Mouse (Mus musculus) retina, postnatal 1 day (tissue): Measurements from ENCODE around the gene Msrb1.
"Not testable (repeated sequence)": the region's sequence is repeated elsewhere in the genome, so short reads cannot be mapped to it uniquely, and the experiment has no call there.

Source experiments
- DNase-seq: peaks from one replicate; pipeline ENCODE4 v3.0.0-alpha.2; 2012

Msrb1 gene

DNA sequence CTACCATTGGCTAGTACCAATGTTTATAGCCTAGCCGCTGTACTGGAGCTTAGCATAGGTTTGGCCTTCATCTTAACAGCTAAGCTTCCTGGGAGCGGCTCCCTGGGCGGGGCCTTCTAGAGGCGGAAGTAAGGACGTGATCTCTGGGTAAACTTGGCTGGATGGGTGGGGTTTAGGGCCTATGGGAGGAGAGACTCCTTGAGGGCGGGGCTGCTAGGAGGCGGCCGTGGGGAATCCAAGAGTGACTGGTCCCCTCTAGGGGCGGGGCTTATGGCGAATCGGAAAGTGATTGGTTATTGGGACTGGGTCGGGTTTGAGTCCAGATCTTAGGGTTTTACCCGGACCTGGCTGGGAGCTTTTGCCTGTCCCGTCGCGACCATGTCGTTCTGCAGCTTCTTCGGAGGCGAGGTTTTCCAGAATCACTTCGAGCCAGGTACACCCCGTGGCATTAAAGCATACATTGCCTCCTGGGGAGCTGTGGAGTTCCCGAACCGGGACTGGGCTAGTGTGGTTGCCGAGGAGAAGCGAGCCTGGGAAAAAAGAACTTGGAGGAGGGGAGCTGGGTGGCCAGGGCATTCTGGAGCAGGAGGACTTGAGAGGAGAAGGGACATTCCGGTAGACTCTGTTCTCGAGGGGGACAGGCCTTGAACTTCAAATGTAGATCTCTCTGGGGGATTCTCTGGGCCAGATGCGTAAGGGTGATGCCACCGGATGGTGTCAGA is at the start of gene Msrb1:
TSS of gene Msrb1 (plus strand) at position 313 of the 722 bp plus-strand sequence.
- DNase-seq, result peak; percentile 99

DNA sequence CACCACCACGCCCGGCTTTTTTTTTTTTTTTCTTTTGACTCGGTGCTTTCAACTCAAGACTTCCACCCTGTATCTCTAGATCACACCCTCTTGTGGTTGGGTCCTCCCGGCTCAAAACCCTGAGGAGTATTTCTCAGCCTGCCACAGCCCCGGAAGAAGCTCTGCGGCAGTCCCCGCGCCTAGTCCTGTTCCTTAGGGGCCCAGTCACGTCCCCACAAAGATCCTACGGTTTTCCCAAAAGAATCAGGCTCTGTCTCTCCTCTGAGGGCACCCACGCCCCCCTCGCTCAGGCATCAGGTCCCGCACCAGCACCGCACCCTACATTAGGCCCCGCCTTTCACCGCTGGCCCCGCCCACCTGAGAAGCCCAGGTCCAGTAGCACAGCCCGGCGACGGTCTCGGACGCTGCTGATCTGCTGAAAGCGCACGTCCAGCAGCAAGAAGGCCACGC is 49.3 kb upstream of the Msrb1 start:
- DNase-seq, result peak; percentile 62

DNA sequence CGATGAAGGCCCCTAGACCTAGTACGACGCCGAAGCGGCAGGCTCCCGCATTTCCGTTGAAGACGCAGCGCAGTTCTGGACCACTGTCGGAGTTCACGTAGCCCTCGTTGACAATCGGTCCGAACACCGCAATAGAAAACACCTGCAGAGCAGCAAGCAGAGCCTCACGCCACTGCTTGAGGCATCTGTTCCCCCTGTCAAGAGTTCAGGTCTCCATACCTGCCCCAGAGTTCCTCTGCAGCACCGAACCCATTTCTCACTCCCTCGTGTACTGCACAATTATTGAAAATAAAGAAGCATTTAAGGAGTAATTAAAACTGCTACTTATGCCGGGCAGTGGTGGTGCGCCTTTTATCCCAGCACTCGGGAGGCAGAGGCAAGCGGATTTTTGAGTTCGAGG is 48.8 kb upstream of the Msrb1 start:
- DNase-seq, result no peak

DNA sequence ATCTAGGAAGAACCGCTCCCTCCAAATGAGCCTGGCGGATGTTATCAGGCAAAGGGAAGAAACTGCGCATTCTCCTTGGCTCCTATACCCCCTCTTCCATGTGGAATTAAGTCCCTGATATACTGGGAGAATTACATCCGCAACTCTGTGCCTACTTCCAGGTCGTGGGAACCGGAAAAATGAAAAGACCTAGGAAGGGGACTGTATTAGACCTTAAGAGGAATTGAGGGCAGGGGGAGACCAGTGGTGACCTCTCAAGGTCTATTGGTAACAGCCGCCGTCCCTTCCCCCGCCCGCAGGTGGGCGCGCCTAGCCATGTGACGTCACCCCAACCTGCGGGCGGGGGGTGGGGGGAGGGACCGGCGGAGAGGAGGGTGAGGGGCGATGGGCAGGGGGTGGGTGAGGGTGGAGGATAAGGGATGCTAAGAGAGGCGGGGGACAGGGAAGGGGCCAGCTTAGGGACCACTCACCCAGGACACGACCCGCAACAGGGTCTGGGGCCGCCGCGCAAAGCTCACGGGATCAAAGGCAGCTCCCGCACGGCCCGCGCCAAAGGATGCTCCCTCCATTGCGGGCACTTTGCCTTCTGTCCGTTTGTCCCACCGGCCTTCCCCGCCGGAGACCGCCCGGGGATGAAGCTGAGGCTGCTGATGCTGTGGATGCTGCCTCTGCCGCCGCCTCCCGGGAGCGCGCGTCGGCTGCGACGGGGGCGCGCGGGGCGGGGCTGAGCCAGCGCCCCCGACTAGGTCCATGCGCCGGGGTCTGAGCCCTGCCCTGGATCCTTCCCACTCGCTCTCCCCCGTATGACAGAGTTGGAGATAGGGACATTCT is 47.0 kb upstream of the Msrb1 start, which contains the start of gene Syngr3:
TSS of gene Syngr3 (minus strand) at position 705 of the 831 bp plus-strand sequence.
- peak; percentile 60 for DNase-seq

DNA sequence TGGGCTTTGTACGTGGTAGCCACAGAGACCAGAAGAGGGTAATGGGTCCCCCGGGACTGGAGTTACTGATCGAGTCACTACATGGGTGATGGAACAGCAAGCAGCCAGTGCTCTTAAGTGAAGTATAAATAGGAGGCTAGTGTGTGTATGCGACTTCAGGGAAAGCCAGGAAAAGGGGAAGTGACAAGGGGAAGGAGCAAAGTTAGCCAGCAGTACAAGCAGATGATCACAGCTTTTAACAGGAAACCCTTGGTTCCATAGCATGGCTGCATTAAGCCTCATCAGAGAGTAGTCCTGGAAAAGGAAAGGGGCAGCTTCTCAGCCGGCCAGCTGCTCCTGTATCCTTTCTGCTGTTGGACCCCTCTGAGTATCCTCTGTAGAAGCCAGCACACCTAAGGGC is 44.1 kb upstream of the Msrb1 start:
- no peak for DNase-seq

DNA sequence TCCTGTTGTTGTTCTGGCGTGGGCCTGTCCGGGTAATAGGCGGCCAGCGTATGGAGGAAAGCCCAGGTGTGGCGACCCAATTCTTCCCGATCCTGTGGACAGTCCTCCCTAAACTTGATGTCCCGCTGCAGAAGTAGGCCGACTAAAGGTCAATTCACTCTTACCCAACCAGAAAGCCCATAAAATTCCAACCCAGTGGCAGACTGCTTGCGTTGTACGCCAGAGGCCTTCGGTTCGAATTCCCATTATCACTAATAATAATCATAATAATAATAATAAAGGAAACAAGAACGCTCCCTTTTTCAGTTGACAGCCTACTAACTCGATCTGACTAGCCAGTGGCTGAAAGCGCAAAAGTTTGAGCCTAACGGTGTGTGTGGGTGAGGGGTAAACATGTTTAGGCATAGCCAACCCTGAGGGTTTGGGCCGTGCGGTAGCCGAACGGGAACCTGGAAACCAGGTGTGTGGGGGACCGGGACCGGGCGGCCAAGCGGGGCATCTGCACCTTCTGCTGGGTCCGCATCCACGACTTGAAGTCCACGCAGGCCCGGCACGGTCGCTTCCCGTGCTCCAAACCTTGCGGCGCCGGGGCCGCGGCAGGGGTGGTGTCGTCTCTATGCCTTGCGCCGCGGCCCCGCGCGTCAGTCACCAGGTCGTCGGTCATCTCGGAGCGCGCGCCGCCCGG is 41.0 kb upstream of the Msrb1 start:
- DNase-seq, result no peak

DNA sequence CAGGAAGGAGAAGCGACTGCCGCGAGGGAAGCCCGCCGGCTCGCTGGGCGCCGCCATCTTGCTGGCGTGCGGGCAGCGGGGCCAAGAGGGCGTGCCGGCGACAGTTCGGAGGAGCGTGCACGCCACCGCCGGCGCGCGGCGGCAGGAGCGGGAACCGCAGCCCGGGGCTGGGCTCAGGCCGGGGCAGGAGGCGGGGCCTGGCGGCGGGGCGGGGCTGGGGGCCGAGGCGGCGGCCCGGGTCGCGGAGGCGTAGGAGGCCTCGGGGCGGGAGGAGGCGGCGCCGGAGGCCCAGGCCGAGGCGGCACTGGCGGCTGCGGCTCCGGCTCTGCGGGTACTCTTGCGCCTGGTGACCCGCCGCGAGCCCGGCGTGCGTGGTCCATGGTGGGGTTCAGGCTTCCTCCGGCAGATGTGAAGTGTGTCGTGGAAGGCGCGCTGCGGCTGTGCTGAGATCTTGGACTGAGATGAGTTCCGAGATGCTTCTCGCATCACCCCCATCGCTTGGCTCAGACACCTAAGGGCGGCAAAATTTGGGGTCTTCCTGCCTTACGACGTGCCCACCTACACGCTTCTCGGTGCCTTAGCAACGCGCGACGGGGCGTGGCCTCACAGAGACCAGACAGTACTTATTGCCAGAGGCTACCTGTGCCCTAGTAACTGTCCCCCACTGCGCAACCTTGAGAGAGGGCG is 40.3 kb upstream of the Msrb1 start, which contains the start of the genes Gfer and Noxo1:
TSS of gene Gfer (minus strand) at position 146 of the 687 bp plus-strand sequence.
TSS of gene Noxo1 (plus strand) at position 224 of the 687 bp plus-strand sequence.
- peak; percentile 92 for DNase-seq

DNA sequence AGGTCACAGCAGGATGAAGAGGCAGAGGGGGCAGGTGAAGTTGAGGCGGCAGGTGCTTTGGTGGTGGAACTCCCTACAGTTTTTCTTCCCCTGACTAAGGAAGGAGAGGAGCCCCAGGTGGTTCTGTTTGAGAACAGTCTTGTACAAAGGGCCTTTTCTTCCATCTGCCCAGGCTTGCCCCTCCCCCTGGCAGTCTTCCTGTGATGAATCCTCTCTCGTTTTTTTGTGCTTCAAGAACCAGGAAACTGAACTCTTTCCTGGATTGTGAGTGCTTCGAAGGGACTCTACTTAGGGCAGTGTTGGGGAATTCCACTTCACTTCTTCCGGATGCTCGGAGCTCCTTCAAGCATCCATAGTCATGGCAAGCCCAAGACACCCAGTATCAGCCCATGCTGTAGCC is 38.5 kb upstream of the Msrb1 start:
- DNase-seq, result no peak

DNA sequence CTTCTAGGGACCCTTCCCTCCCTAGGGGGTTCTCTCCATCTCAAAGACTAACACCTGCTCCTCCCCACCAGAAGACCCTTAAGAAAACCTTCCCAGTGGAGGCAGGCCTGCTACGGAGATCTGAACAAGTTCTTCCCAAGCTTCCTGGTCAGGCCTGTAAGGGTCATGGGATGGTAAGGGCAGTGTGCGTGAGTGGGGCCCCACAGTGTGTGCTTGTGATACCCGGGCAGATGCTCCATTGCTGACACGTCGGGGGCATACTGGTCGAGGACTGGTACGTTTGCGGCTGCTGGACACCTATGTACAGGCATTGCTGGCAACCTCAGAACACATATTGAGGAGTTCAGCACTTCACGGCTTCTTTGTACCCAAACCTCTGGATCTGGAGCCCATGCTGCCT is 37.7 kb upstream of the Msrb1 start:
- no peak for DNase-seq

DNA sequence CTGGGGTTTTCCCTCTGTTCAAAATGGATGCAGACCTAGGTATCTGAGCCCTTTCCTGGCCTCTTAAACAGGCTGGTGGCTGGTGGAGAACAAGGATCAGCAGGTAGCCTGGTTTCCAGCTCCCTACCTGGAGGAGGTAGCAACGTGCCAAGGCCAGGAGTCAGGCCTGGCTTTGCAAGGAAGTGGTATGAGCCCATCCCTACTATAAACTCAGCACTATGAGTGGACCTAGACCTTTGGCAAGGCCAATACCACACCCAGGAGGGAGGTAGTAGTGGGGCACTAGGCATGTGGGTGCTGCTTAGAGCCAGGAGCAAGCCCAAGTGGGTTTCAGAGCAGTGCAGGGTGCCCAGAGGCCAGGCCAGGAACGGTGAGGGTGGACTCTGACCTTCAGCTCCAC is 37.0 kb upstream of the Msrb1 start:
- no peak for DNase-seq

DNA sequence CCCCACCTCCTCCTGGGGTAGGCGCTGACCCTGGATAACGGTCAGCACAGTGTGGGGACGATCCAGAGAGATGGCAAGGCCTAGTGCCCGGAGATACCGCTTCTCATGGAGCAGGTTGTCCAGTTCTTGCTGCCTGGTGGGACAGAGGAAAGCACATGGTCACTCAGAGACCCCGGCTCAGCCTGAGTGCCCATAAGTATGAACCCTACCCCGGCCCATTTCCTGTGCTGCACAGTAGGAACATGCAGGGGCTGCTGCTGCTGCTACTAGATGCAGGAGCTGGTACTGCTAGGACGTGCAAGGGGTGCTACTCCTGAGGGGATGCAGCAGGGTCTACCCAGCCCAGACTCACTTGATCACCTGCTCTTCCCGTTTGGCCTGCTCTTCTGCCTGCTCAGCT is 35.2 kb upstream of the Msrb1 start:
- no peak for DNase-seq

DNA sequence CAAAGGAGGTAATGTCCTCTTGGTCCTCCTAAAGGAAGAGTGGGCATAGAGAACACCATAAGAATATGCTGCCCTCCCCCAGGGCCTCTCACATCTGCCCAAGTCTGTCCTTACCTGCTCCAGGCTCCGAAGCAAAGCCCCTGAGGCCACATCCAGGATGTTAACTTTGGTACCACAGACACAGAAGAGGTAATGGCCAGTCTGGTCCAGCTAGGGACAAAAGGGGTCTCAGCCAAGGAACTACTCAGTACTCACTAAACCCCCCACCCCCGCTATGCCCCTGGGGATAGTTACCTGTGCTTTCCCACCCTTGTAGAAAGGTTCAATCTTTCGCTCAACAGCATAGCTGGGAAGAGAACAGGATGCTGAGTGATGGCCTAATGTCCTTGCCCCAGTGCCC is 30.6 kb upstream of the Msrb1 start:
- no peak for DNase-seq

DNA sequence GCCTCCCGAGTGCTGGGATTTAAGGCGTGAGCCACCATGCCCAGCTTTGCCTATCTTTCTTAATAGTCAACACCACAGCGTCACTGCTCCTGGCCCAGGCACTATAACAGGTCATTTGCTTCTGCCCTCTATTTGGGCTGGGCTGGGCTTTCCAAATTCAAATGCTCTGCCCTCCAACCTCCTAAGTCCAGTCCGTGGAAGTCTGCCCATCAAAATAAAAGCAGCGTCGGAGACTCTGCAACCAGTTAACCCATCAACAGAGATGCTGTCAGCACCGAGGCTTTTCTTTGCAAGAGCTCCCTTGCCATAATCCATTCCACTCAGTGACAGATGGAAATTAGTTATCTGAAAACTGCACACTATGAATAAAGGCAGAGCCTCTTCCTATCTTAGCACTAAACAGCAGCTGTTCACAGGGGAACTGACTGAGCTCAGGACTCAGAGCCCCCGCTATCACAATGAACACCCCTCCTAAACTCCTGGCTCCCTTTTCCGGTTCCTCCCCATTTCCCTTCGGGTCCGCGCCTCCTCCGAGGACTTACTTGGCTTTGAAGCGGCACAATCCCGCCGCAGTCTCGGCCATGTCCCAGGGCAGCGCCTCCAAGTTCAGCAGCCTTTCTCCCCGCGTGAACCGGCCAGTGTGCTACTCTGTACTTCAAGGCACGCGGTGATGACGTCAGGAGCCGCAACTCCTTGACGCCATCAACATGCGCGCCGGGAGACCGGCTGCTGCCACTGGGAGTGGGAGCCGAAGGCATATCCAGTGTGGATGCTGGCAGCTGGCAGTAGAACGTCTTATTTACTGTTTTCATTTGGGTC is 29.3 kb upstream of the Msrb1 start, which contains the start of gene Tbl3:
TSS of gene Tbl3 (minus strand) at position 679 of the 819 bp plus-strand sequence.
- peak; percentile 96 for DNase-seq

DNA sequence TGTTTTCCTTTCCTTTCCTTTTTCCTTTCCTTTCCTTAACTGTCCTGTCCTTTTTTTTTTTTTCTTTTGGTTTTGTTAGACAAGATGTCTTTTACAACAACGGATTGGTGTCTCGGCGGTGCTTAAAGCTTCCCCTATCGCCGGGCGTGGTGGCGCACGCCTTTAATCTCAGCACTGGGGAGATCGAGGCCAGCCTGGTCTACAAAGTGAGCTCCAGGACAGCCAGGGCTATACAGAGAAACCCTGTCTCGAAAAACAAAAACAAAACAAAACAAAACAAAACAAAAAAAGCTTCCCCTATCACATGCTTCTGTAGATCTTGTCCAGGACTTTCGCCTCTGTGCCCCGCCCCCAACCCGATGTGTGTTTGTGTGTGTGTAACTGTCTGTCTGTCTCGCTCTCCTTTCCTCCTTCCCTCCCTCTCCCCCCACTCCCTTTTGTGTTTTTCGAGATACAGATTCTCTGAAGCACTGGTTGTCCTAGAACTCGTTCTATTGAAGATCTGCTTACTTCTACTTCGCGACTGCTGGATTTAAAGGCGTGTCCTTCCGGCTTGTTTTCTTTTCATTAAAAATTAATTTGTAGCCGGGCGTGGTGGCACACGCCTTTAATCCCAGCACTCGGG is 28.5 kb upstream of the Msrb1 start:
- no peak for DNase-seq

DNA sequence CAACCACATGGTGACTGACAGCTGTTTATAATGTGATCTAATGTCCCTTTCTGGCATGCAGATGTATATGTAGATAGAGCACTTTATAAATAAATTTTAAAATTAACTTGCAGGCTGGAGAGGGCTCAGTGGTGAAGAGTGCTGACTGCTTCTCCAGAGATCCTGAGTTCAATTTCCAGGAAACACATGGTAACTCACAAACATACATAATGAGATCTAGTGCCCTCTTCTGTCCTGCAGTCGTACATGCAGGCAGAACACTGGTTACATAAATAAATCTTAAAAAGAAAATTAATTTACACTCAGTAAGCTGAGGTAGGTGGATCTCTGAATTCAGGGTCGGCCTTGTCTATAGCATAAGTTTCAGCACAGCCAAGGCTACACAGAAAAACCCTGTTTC is 27.8 kb upstream of the Msrb1 start:
- DNase-seq, result peak; percentile 52

DNA sequence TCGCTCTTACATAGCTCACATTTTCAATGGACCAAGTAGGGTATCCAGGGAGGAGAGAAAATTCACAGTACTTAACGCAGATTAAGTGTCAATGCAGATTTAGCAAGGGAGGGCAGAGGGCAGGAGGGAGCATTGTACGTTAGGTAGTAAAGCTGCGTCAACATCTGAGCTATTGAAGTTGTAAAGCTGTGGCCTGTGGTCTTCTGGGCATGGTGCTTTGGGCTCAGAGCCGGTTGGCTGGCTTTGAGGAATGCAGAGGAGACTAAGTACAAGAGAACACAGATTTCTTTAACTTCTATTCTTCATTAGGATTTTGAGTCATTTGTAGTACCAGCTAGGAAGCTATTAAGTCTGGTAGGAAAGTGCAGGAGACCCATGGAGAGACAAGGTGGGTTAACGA is 20.9 kb upstream of the Msrb1 start:
- no peak for DNase-seq

DNA sequence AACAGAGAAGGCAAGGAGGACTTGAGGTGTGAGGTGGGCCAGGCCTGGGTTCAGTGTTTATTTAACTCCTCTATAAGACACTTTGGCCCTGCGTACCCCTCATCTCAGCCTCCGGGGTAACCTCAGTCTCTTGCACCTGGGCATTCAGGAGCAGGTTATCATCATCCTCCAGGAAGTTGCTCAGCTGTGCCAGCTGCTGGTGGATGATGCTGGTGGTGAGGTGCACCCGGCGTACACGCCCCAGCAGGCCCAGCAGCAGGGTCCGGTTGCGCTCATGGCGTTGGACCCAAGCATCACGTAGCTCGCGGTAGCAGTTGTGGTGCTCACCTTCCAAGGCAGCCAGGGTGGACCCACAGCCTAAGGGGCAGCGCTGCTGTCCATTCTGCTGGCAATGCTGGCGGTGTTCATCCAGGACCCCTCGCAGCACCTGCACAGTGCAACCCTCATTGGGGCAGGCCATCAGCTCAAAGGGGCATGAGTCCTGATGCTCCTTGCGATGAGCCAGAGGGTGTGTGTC is 20.2 kb upstream of the Msrb1 start:
- DNase-seq, result no peak

DNA sequence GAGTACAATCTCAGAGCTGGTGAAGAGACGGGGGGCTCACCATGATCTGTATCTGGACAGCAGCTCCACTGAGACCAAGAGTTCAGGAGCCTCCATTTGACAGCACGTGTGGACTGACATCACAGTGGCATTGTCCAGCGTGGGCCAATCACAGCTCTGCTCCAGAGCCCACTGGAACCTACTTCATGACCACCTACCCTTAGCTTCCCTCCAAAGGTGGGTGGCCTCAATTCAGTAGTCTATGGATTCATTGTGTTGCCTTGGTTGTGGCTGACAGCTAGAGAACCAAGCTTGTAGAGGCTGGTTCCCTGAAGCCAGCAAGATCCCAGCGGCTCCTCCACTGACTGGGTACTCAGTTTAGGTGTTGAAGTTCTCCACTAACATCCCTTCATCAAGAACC is 18.5 kb upstream of the Msrb1 start, which contains the start of the genes Rnf151 and Rps2:
TSS of gene Rnf151 (minus strand) at position 121 of the 400 bp plus-strand sequence.
TSS of gene Rps2 (plus strand) at position 174 of the 400 bp plus-strand sequence.
- DNase-seq, result no peak

DNA sequence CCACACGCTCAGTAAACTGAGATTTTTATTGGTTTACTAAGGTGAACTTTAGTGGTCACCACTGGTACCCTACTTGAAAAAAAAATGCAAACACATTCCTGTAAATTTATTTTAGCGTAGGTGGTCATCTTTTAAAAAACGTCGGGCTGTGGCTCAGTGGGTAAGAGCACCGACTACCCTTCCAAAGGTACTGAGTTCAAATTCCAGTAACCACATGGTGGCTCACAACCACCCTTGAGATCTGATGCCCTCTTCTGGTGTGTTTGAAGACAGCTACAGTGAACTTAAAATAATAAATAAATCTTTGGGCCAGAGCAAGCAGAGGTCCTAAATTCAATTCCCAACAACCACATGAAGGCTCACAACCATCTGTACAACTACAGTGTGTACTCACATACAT is 17.5 kb upstream of the Msrb1 start:
- DNase-seq, result not testable (repeated sequence)

DNA sequence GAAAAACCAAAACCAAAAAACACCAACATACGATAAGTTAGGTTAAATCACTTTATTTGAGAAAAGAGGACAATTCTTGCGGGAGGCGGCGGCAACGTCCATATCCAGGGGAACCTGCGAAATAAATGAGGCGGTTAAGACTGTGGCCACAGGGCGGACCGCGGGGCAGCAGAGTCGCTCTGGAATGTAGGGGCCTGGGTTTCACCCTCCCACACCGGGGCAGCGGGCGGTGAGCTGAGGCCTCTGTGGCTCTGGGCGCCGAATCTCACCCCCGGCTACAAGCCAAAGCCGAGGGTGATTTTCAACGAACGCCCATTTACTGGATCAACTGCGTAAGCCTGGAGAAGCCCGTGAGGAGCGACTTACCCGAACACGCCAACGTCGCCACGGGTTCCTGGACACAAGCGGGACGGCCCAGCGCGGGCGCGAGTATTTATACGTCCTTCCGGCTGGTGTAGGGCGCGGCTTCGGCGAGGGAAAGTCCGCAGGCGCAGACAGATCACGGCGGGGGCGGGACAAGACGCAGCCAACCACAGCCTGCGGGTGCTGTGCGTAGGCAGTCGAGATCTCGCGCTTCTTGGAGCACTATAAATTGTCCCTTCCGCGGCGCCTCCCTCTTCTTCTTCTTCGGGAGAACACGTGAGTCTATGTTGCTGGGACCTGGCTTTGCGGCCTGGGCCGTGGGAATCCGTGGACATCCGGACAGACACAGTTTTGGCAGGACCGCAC is 16.8 kb upstream of the Msrb1 start:
- DNase-seq, result peak; percentile 99
